Mouse (Mus musculus) testis, adult 2 months (tissue): ENCODE measurements around the gene Slc35e1.

Experiments
- CTCF ChIP-seq: fragments of 200-500 bp; IDR thresholded peaks from 2 replicates; pipeline ENCODE4 v1.5.1; 2012; ENCODE audit warnings: low read depth, mild to moderate bottlenecking, inconsistent platforms, low read length, moderate library complexity; ENCODE audit not compliant: control insufficient read depth, insufficient read depth, insufficient replicate concordance
- POLR2A ChIP-seq: fragments of 200-500 bp; IDR thresholded peaks from 2 replicates; pipeline ENCODE4 v1.6.1; 2012; ENCODE audit warnings: low read depth, mild to moderate bottlenecking, inconsistent platforms, low read length, moderate library complexity; ENCODE audit not compliant: control insufficient read depth

DNA sequence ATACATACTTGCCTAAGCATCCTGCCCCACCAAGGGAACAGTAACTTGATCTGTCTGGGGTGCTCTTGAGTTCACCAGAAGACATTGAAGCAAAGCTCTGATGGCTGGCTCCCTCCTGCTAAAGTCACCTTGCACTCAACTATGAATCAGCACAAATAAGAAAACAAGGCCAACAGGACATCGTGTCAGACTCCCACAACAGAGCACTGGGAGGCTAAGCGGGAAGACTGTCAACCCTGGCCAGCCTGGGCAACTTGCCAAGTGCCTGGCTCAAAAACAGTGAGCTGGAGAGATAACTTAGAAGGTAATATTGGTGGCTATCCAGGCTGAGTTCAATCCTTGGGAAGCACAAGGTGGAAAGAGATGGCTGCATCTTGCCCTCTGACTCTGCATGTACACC lies 57.5 kb downstream of the Slc35e1 start:
- TF ChIP-seq CTCF (no peak), POLR2A (no peak)
